Mouse (Mus musculus) lung, postnatal 0 days (tissue): ENCODE measurements around the gene Smox. TPM values are rescaled to one million over a fixed set of nuclear protein-coding genes. Genes with fewer than 3 reads are reported as not detected.
A peak's percentile ranks its signal among the peaks of the same experiment; 100 is the strongest.

Experiments used
- ATAC-seq: fragments of 200-750 bp; cut with Nextera tagmentation; 2 replicates; pipeline ENCODE4 v1.8.0; 2017; ENCODE audit warnings: moderate library complexity
- DNase-seq: peaks from one replicate; pipeline ENCODE4 v3.0.0-alpha.2; 2016; ENCODE audit warnings: low spot score
- H3K27ac ChIP-seq: fragments of 300-500 bp; sonication (generic); 2 replicates; pipeline ENCODE4 v1.5.1; 2014; ENCODE audit warnings: antibody characterized with exemption, mild to moderate bottlenecking, low read length, mixed read lengths
- H3K27me3 ChIP-seq: fragments of 300-500 bp; sonication (generic); replicated peaks from 2 replicates; pipeline ENCODE4 v1.6.1; 2014; ENCODE audit warnings: low read length, mixed read lengths; ENCODE audit not compliant: insufficient read depth
- H3K36me3 ChIP-seq: fragments of 300-500 bp; sonication (generic); 2 replicates; pipeline ENCODE4 v1.6.1; 2014; ENCODE audit warnings: low read length, mixed read lengths; ENCODE audit not compliant: insufficient read depth
- H3K4me1 ChIP-seq: fragments of 300-500 bp; sonication (generic); 2 replicates; pipeline ENCODE4 v1.6.1; 2014; ENCODE audit warnings: antibody characterized with exemption, low read depth, low read length, mixed read lengths; ENCODE audit not compliant: insufficient read depth
- H3K4me2 ChIP-seq: fragments of 300-500 bp; sonication (generic); replicated peaks from 2 replicates; pipeline ENCODE4 v1.6.1; 2014; ENCODE audit warnings: low read depth, mild to moderate bottlenecking, low read length, moderate library complexity, mixed read lengths
- H3K4me3 ChIP-seq: fragments of 300-500 bp; sonication (generic); 2 replicates; pipeline ENCODE4 v1.5.1; 2014; ENCODE audit warnings: low read depth, low read length
- H3K9ac ChIP-seq: fragments of 300-500 bp; sonication (generic); replicated peaks from 2 replicates; pipeline ENCODE4 v1.6.1; 2014; ENCODE audit warnings: low read depth, mild to moderate bottlenecking
- H3K9me3 ChIP-seq: fragments of 300-500 bp; sonication (generic); 2 replicates; pipeline ENCODE4 v1.6.1; 2016; ENCODE audit warnings: low read length, mixed read lengths
- CTCF ChIP-seq: IDR thresholded peaks from 2 replicates; pipeline ENCODE4 v1.5.1; 2016; ENCODE audit warnings: antibody characterized with exemption, mild to moderate bottlenecking
- EP300 ChIP-seq: IDR thresholded peaks from 2 replicates; pipeline ENCODE4 v1.6.1; 2016; ENCODE audit warnings: antibody characterized with exemption, mild to moderate bottlenecking, control low read depth
- WGBS: fragments of 180-500 bp; shearing (Covaris S2); extraction: QIAGEN DNeasy Blood & Tissue Kit; methylation state at CpG from one replicate; pipeline ENCODE4 v1.1.7; 2014; 5-methylcytosine and 5-hydroxymethylcytosine counted together
- polyA plus RNA-seq: library from polyadenylated mRNA; unstranded; fragments of >200 nt; fragmentation: Nextera tagmentation; extraction: Ambion mirVana; gene quantifications from 2 replicates; pipeline ENCODE4 v1.2.1, GENCODE M21; 2015

The Smox gene
- polyA plus RNA-seq, 1 experiment from 2014 or later, result 31.0 TPM

DNA sequence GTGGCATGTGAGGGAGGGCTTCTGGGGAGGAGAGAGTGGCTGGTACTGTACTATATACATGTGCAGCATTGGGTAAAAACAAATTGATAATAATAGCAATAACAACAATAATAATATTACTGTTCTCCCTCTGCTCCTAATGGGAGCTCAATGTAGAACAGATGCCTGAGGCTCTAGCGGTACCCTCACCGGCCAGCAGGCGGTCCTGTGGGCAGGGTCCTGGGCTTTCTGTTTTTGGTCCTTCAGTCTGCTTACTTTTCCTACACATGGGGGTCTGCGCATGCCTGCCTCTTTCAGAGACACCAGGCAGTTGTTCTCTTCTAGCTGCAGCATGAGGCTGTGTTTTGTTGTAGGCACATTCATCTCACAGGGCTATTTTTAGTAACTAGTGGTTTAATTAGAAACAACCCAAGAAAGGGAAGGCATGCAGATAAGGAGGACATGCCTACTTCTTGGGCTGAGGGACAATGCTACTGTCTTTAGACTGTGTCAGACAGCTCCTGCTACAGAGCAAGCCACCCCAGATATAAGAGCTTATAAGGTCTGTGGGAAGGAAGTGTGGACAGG lies 22.8 kb downstream of the Smox start:
- H3K36me3 ChIP-seq, result no peaks in the 10 kb centered on the region
- no peak overlapping the region for H3K9ac ChIP-seq
- H3K4me1 ChIP-seq, result peaks cover 4% of the 10 kb centered on the region; the same call in 1 of the 2 replicates
- H3K4me2 ChIP-seq, result no peak overlapping the region
- no peak overlapping the region for H3K27ac ChIP-seq
- peak; percentile 27 for TF ChIP-seq CTCF
- TF ChIP-seq EP300, result no peak
- WGBS, result 83% methylated on average over 4 of the region's 4 CpGs
- ATAC-seq (no peak), DNase-seq (no peak)
- no peaks in the 10 kb centered on the region for H3K27me3 ChIP-seq
- H3K9me3 ChIP-seq, result no peaks in the 10 kb centered on the region
- H3K4me3 ChIP-seq, result no peak overlapping the region

DNA sequence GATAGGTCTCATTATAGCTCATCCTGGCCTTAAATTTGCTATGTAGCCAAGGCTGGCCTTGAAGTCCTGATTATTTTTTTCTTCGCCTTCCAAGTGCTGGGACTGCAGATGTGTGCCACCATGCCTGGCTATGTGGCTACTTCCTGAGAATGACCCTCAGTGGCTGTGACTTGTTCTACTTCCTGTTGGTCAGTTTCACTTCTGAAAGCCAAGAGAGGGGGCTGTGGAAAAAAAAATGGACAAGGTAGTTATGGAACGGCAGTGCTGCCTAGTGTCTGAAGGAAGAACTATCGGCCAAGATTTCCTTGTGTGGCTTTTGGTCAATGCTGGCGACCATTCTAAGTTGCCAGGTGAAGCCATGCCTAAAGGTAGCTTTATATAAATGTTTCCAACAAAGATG lies 26.3 kb downstream of the Smox start:
- H3K27ac ChIP-seq, result no peak overlapping the region
- H3K4me3 ChIP-seq, result no peak overlapping the region
- no peak overlapping the region for H3K9ac ChIP-seq
- no peaks in the 10 kb centered on the region for H3K9me3 ChIP-seq
- no peak overlapping the region for H3K4me2 ChIP-seq
- H3K27me3 ChIP-seq, result no peaks in the 10 kb centered on the region
- peaks cover 4% of the 10 kb centered on the region; the same call in 1 of the 2 replicates for H3K36me3 ChIP-seq
- 78% methylated on average over 4 of the region's 4 CpGs for WGBS
- ATAC-seq (no peak), DNase-seq (no peak)
- no peak for TF ChIP-seq EP300
- no peak for TF ChIP-seq CTCF
- H3K4me1 ChIP-seq, result peaks cover 4% of the 10 kb centered on the region; the same call in 1 of the 2 replicates

DNA sequence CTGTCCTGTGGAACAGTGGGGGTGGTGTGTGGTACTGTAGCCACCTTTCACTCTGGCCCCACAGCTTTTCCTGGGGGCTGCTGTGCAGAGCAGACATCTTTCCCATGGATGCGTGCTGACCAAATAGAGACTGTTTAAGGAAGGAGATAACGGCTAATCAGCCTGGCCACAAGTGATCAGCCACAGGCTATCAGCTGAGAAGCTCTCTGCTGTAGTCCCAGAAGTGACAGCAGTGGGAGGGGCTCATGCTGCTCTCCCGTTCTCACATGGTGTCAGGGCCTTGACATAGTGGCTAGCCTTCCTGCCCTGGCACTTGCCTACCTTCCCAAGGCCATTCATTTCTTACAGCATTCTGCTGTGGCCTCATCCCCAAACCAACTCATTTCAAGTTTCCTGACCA lies 27.5 kb downstream of the Smox start:
- Histone ChIP-seq H3K9ac (no peak overlapping the region), H3K4me2 (no peak overlapping the region), H3K9me3 (no peaks in the 10 kb centered on the region), H3K36me3 (peaks cover 4% of the 10 kb centered on the region; the same call in 1 of the 2 replicates), H3K4me1 (peaks cover 4% of the 10 kb centered on the region; the same call in 1 of the 2 replicates), H3K27ac (no peak overlapping the region), H3K27me3 (no peaks in the 10 kb centered on the region), H3K4me3 (no peak overlapping the region)
- ATAC-seq (no peak), DNase-seq (no peak)
- 34% methylated on average over 3 of the region's 3 CpGs for WGBS
- TF ChIP-seq CTCF (no peak), EP300 (no peak)

DNA sequence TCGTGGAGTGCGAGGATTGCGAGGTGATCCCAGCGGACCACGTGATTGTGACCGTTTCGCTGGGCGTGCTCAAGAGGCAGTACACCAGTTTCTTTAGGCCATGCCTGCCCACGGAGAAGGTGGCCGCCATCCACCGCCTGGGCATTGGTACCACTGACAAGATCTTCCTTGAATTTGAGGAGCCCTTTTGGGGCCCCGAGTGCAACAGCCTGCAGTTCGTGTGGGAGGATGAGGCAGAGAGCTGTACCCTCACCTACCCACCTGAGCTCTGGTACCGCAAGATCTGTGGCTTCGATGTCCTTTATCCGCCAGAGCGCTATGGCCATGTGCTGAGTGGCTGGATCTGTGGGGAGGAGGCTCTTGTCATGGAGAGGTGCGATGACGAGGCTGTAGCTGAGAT lies 29.4 kb downstream of the Smox start:
- DNase-seq (no peak), ATAC-seq (no peak)
- no peak overlapping the region for H3K27ac ChIP-seq
- 94% methylated on average over 19 of the region's 19 CpGs for whole genome bisulfite sequencing
- no peak overlapping the region for H3K4me3 ChIP-seq
- no peak for TF ChIP-seq EP300
- no peak for TF ChIP-seq CTCF
- no peak overlapping the region for H3K9ac ChIP-seq
- no peaks in the 10 kb centered on the region for H3K27me3 ChIP-seq
- H3K9me3 ChIP-seq, result no peaks in the 10 kb centered on the region
- no peak overlapping the region for H3K4me2 ChIP-seq
- H3K4me1 ChIP-seq, result no peaks in the 10 kb centered on the region
- peaks cover 4% of the 10 kb centered on the region; the same call in 1 of the 2 replicates for H3K36me3 ChIP-seq

DNA sequence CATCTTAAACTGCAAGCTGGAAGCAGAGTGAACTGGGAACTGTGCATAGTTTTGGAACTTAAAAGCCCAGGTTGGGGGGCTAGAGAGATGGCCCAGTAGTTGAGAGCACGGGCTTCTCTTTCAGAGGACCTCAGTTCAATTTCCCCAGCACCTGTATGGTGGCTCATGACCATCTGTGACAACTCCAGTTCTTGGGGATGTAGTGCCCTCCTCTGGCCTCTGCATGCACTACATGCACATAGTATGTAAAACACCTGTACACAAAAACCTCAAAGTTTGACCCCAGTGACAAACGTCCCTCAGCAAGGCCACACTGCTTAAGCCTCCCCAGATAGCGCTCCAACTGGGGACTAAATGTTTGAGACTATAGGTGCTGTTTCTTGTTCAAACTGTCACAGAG lies 35.8 kb downstream of the Smox start:
- H3K36me3 ChIP-seq, result no peaks in the 10 kb centered on the region
- WGBS, result 45% methylated on average over 3 of the region's 3 CpGs
- TF ChIP-seq EP300, result no peak
- peak; percentile 70 for TF ChIP-seq CTCF
- no peaks in the 10 kb centered on the region for H3K9me3 ChIP-seq
- no peaks in the 10 kb centered on the region for H3K4me1 ChIP-seq
- H3K27me3 ChIP-seq, result no peaks in the 10 kb centered on the region
- H3K4me3 ChIP-seq, result no peak overlapping the region
- H3K27ac ChIP-seq, result no peak overlapping the region
- ATAC-seq (no peak; the same call in 1 of the 2 replicates), DNase-seq (peak; percentile 37)
- no peak overlapping the region for H3K9ac ChIP-seq
- no peak overlapping the region for H3K4me2 ChIP-seq

DNA sequence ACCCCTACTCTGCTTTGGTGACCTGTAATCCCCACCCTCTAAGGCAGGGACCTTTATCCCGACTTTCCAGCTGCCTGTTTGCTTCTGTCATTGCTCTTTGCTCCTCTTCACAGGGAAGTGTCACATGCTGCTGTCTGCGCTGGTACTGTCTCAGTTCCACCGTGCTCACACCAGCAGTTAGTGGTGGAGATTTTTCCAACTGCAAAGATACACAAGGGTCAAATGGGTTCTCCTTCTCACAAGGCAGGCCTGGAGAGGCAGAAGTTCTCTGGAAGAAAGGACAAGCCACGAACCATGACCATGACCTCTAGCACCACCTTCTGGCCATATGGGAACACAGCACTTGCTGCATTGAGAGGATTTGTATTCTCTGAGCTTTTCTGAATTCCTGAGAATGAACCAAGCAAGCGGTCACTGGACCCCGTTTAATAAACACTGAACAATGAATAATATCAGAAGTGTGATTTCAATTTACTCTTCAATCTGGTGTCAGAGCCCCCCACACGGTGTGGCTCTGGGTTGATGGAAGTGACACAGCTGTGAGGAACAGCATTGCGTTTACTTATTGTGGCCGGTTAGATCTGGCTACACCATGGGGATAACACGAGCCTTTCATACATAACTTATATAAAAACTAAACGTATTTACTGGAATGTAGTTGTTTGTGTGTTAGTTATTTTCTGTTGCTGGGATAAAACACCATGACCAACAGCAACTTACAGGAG lies 38.8 kb downstream of the Smox start:
- no peaks in the 10 kb centered on the region for H3K27me3 ChIP-seq
- no peaks in the 10 kb centered on the region for H3K36me3 ChIP-seq
- DNase-seq (peak; percentile 76), ATAC-seq (peak; percentile 38; the same call in 1 of the 2 replicates)
- WGBS, result 29% methylated on average over 11 of the region's 11 CpGs
- no peaks in the 10 kb centered on the region for H3K9me3 ChIP-seq
- no peaks in the 10 kb centered on the region for H3K4me1 ChIP-seq
- no peak overlapping the region for H3K27ac ChIP-seq
- TF ChIP-seq CTCF, result peak; percentile 90
- TF ChIP-seq EP300, result no peak
- no peak overlapping the region for H3K4me3 ChIP-seq
- no peak overlapping the region for H3K4me2 ChIP-seq
- no peak overlapping the region for H3K9ac ChIP-seq
